Mouse (Mus musculus): Measurements from ENCODE around the gene Fhit. TPM values are rescaled to one million over a fixed set of nuclear protein-coding genes. Genes with fewer than 3 reads are reported as not detected.
"Not testable (repeated sequence)": the region's sequence is repeated elsewhere in the genome, so short reads cannot be mapped to it uniquely, and the experiment has no call there.

Gene Fhit
- polyA plus RNA-seq, 1 experiment from 2014 or later = 21.4 TPM

DNA sequence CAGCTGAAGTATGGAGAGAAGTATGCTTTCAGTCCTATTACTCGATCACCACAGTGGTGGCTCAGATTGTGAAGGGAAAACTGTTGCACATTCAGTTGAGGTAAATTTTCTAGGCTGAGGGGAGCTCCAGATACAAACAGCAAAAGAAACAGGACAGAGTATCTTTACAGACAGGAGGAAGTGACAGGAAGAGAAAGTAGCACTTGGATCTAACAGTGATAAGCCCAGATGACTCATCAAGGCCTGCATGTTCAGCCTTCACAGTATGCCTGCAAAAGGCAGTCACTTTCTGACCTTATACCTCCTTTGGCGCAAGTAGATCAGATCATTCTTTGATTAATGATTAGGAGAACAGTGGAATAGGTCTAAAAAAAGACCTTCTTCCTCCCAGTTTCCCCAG lies 1309.8 kb downstream of the Fhit start:
- Histone ChIP-seq H3K4me2 (replicated peaks; ENCODE audit: low read depth) (no peak overlapping the region), H3K4me3 (ENCODE audit: low read depth, low read length) (no peak overlapping the region), H3K4me1 (replicated peaks; ENCODE audit: control insufficient read depth, insufficient read depth, low read length) (no peaks in the 10 kb centered on the region), H3K36me3 (ENCODE audit: control insufficient read depth, insufficient read depth) (no peaks in the 10 kb centered on the region), H3K9ac (ENCODE audit: low read depth, low read length) (no peak overlapping the region), H3K27me3 (replicated peaks; ENCODE audit: control insufficient read depth, insufficient read depth, low read length) (no peaks in the 10 kb centered on the region), H3K27ac (ENCODE audit: low read depth, low read length) (no peak overlapping the region), H3K9me3 (ENCODE audit: control insufficient read depth) (no peaks in the 10 kb centered on the region)
- 57% methylated on average over 2 of the region's 2 CpGs for WGBS
- ATAC-seq = no peak
- no peak for TF ChIP-seq CTCF (IDR thresholded peaks at IDR 0.05; ENCODE audit: low read depth)

DNA sequence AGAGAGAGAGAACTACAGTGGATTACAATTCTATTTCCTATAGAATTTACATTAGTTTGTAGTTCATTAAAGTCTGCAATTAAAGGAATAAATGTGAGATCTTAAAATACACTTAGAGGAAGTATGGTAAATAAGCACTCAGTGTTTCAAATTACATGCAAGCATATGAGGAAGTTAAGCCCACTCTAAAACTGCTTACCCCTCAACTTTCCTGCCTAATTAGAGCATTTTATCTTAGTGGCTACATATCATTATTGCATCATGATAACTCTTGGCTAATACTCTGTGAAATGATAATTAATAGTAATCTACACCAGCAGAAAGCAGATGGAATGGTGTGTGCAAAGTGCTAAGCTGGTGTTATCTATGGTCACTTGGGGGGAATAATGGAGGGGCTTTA lies 1329.5 kb downstream of the Fhit start:
- H3K4me2 ChIP-seq (replicated peaks; ENCODE audit: low read depth) = no peak overlapping the region
- no peak overlapping the region for H3K4me3 ChIP-seq (ENCODE audit: low read depth, low read length)
- H3K27ac ChIP-seq (ENCODE audit: low read depth, low read length) = no peak overlapping the region
- no peaks in the 10 kb centered on the region for H3K9me3 ChIP-seq (ENCODE audit: control insufficient read depth)
- ATAC-seq = no peak
- TF ChIP-seq CTCF (IDR thresholded peaks at IDR 0.05; ENCODE audit: low read depth) = no peak
- H3K27me3 ChIP-seq (replicated peaks; ENCODE audit: control insufficient read depth, insufficient read depth, low read length) = no peaks in the 10 kb centered on the region
- no peaks in the 10 kb centered on the region for H3K4me1 ChIP-seq (replicated peaks; ENCODE audit: control insufficient read depth, insufficient read depth, low read length)
- no peak overlapping the region for H3K9ac ChIP-seq (ENCODE audit: low read depth, low read length)
- no peaks in the 10 kb centered on the region for H3K36me3 ChIP-seq (ENCODE audit: control insufficient read depth, insufficient read depth)

DNA sequence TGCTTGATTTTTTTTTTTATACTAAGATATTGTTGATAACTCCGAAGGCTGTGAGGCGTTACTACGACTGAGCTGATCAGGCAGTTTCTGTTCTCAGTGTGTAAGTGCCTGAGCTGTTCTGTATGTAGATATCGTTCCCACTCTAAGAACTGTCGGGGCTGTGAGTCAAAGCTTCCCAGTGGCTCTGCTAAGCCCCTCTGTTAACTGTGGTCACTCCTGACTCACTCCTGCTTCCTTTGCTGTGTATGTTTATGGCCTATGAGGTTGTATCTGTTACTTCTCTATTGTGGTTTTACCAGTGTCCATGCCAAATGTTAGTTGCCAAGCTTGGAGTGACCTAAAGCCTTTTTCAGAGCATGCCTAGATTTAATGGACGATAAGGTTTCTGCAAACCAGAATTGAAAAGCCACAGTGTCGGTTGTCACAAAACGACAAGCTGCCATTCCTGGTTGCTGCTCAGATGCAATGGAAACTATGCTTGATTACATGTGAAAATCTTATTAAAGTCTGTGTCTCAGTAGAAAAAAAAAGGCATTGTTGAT lies 1333.1 kb downstream of the Fhit start:
- H3K4me2 ChIP-seq (replicated peaks; ENCODE audit: low read depth); ATAC-seq; H3K9ac ChIP-seq (ENCODE audit: low read depth, low read length); H3K9me3 ChIP-seq (ENCODE audit: control insufficient read depth); H3K4me1 ChIP-seq (replicated peaks; ENCODE audit: control insufficient read depth, insufficient read depth, low read length); H3K27me3 ChIP-seq (replicated peaks; ENCODE audit: control insufficient read depth, insufficient read depth, low read length); H3K27ac ChIP-seq (ENCODE audit: low read depth, low read length); H3K4me3 ChIP-seq (ENCODE audit: low read depth, low read length); H3K36me3 ChIP-seq (ENCODE audit: control insufficient read depth, insufficient read depth): not testable (repeated sequence)
- WGBS = 80% methylated on average over 8 of the region's 8 CpGs

- no peak overlapping the region for H3K4me3 ChIP-seq (ENCODE audit: low read depth, low read length)
- 79% methylated on average over 4 of the region's 4 CpGs for WGBS
- no peak for ATAC-seq
- no peak overlapping the region for H3K27ac ChIP-seq (ENCODE audit: low read depth, low read length)
- H3K36me3 ChIP-seq (ENCODE audit: control insufficient read depth, insufficient read depth) = no peaks in the 10 kb centered on the region
- H3K9me3 ChIP-seq (ENCODE audit: control insufficient read depth) = no peaks in the 10 kb centered on the region
- H3K9ac ChIP-seq (ENCODE audit: low read depth, low read length) = no peak overlapping the region
- H3K4me2 ChIP-seq (replicated peaks; ENCODE audit: low read depth) = no peak overlapping the region
- no peak for TF ChIP-seq CTCF (IDR thresholded peaks at IDR 0.05; ENCODE audit: low read depth)
- H3K4me1 ChIP-seq (replicated peaks; ENCODE audit: control insufficient read depth, insufficient read depth, low read length) = no peaks in the 10 kb centered on the region
- H3K27me3 ChIP-seq (replicated peaks; ENCODE audit: control insufficient read depth, insufficient read depth, low read length) = no peaks in the 10 kb centered on the region
These were observed 1345.9 kb downstream of the Fhit start for GRCm38 (mm10) chr14:9815963-9816362.

DNA sequence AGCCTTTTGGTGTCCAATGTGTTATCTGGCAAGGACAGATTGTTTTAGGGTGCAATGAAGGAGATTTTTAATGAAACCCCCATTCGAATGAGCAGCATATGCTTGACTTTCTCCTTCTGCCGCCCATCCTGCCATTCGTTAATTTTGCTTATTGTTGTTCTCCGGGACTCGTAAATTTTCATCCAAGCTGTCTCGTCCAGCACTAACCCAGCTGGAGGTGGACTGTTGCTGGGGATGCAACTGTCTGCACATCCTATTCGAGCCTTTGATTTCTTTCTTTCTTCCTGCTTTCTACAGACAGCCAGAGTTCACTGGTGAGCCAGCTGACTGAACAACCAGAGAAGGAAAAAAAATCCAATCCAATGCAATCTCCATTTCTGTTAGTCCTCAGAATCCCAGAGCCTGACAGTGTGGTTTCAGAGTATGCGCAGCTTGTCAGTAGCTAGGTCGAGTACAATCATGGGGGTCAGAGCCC lies 1350.0 kb downstream of the Fhit start:
- Histone ChIP-seq H3K36me3 (ENCODE audit: control insufficient read depth, insufficient read depth) (no peaks in the 10 kb centered on the region), H3K4me3 (ENCODE audit: low read depth, low read length) (no peak overlapping the region), H3K27ac (ENCODE audit: low read depth, low read length) (no peak overlapping the region), H3K9ac (ENCODE audit: low read depth, low read length) (no peak overlapping the region), H3K9me3 (ENCODE audit: control insufficient read depth) (no peaks in the 10 kb centered on the region), H3K4me1 (replicated peaks; ENCODE audit: control insufficient read depth, insufficient read depth, low read length) (no peaks in the 10 kb centered on the region), H3K4me2 (replicated peaks; ENCODE audit: low read depth) (no peak overlapping the region), H3K27me3 (replicated peaks; ENCODE audit: control insufficient read depth, insufficient read depth, low read length) (no peaks in the 10 kb centered on the region)
- 68% methylated on average over 9 of the region's 9 CpGs for WGBS
- TF ChIP-seq CTCF (IDR thresholded peaks at IDR 0.05; ENCODE audit: low read depth) = no peak
- no peak for ATAC-seq

DNA sequence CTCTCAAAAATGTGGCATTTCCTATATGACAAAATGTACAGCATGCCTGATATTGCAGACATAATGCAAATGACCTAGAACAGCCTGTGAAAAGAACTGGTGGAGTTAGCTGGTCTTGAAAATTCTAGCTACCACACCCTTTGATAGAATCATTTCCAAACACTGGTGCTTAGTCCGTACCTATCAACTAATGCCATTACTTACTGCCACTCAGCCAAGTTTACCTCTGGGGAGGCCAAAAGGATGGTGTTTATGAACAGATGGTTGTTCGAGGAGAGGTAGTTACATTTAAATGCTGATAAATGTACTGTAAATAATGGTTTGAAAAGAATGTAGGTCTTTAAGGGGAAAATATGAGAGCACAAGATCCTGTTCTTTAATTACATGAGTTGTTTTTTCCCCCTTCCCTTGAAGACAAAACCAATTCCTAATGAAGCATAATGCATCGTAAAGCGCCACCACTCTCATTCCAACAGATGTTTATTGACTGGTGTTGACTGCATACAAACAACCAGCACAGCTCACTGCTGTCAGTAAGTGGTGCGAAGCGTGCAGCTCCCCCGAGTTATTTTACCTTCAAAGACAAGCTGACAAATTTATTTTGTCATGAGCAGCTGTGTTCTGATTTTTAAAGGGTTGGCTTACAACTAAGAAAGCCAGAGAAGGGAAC lies 1350.5 kb downstream of the Fhit start:
- WGBS = 58% methylated on average over 7 of the region's 7 CpGs

More for the DNA sequence above, 1350.5 kb downstream of the Fhit start:
- no peak overlapping the region for H3K4me3 ChIP-seq (ENCODE audit: low read depth, low read length)
- no peak overlapping the region for H3K9ac ChIP-seq (ENCODE audit: low read depth, low read length)
- ATAC-seq = no peak
- H3K4me1 ChIP-seq (replicated peaks; ENCODE audit: control insufficient read depth, insufficient read depth, low read length) = no peaks in the 10 kb centered on the region
- no peak overlapping the region for H3K27ac ChIP-seq (ENCODE audit: low read depth, low read length)
- H3K27me3 ChIP-seq (replicated peaks; ENCODE audit: control insufficient read depth, insufficient read depth, low read length) = no peaks in the 10 kb centered on the region
- no peak for TF ChIP-seq CTCF (IDR thresholded peaks at IDR 0.05; ENCODE audit: low read depth)
- H3K36me3 ChIP-seq (ENCODE audit: control insufficient read depth, insufficient read depth) = no peaks in the 10 kb centered on the region
- H3K4me2 ChIP-seq (replicated peaks; ENCODE audit: low read depth) = no peak overlapping the region
- no peaks in the 10 kb centered on the region for H3K9me3 ChIP-seq (ENCODE audit: control insufficient read depth)
